Mouse (Mus musculus) stomach, embryonic 14.5 days (tissue): ENCODE data around the gene Ccdc51. TPM values are rescaled to one million over a fixed set of nuclear protein-coding genes. Genes with fewer than 3 reads are reported as not detected.

ENCODE experiments used
- ATAC-seq: fragments of 200-750 bp; cut with Nextera tagmentation; 2 replicates; pipeline ENCODE4 v1.8.0; 2017; ENCODE audit warnings: low read depth, moderate TSS enrichment; ENCODE audit not compliant: insufficient number of reproducible peaks, insufficient read depth, low FRiP score
- H3K27ac ChIP-seq: fragments of 300-500 bp; sonication (generic); 2 replicates; pipeline ENCODE4 v1.5.1; 2014; ENCODE audit warnings: mild to moderate bottlenecking, low read length, moderate library complexity, mixed read lengths
- H3K27me3 ChIP-seq: fragments of 300-500 bp; sonication (generic); 2 replicates; pipeline ENCODE4 v1.6.1; 2014; ENCODE audit warnings: low read length, control low read depth, mixed read lengths; ENCODE audit not compliant: control insufficient read depth, insufficient read depth
- H3K36me3 ChIP-seq: fragments of 300-500 bp; sonication (generic); 2 replicates; pipeline ENCODE4 v1.6.1; 2014; ENCODE audit warnings: mild to moderate bottlenecking, control low read depth, low read length, moderate library complexity, mixed read lengths; ENCODE audit not compliant: control insufficient read depth, insufficient read depth
- H3K4me1 ChIP-seq: fragments of 300-500 bp; sonication (generic); 2 replicates; pipeline ENCODE4 v1.6.1; 2014; ENCODE audit warnings: low read length, control low read depth, mixed read lengths; ENCODE audit not compliant: control insufficient read depth, insufficient read depth
- H3K4me2 ChIP-seq: fragments of 300-500 bp; sonication (generic); replicated peaks from 2 replicates; pipeline ENCODE4 v1.6.1; 2014; ENCODE audit warnings: low read depth, low read length, control low read depth
- H3K4me3 ChIP-seq: fragments of 300-500 bp; sonication (generic); 2 replicates; pipeline ENCODE4 v1.5.1; 2014; ENCODE audit warnings: low read depth, low read length, control low read depth
- H3K9ac ChIP-seq: fragments of 300-500 bp; sonication (generic); replicated peaks from 2 replicates; pipeline ENCODE4 v1.6.1; 2014; ENCODE audit warnings: low read depth, mild to moderate bottlenecking, control low read depth, low read length, moderate library complexity, mixed read lengths
- H3K9me3 ChIP-seq: fragments of 300-500 bp; sonication (generic); 2 replicates; pipeline ENCODE4 v1.6.1; 2016; ENCODE audit warnings: low read depth, low read length, control low read depth; ENCODE audit not compliant: control insufficient read depth
- WGBS: fragments of 180-500 bp; shearing (Covaris S2); extraction: QIAGEN DNeasy Blood & Tissue Kit; methylation state at CpG from one replicate; pipeline ENCODE4 v1.1.7; 2014; 5-methylcytosine and 5-hydroxymethylcytosine counted together
- polyA plus RNA-seq: library from polyadenylated mRNA; unstranded; fragments of >200 nt; fragmentation: Nextera tagmentation; extraction: Ambion mirVana; gene quantifications from 2 replicates; pipeline ENCODE4 v1.2.1, GENCODE M21; 2014

Gene Ccdc51
- polyA plus RNA-seq, 1 experiment from 2014 or later: 13.1 TPM

- WGBS: 91% methylated on average over 9 of the region's 9 CpGs
- Histone ChIP-seq H3K27ac (no peak overlapping the region), H3K4me3 (no peak overlapping the region), H3K4me2 (no peak overlapping the region), H3K9ac (no peak overlapping the region), H3K4me1 (peaks cover 15% of the 10 kb centered on the region; the same call in 1 of the 2 replicates), H3K9me3 (no peaks in the 10 kb centered on the region), H3K27me3 (no peaks in the 10 kb centered on the region), H3K36me3 (peaks cover 68% of the 10 kb centered on the region)
- no peak for ATAC-seq
These were observed 21.8 kb downstream of the Ccdc51 start for GRCm38 (mm10) chr9:109104083-109104482.

DNA sequence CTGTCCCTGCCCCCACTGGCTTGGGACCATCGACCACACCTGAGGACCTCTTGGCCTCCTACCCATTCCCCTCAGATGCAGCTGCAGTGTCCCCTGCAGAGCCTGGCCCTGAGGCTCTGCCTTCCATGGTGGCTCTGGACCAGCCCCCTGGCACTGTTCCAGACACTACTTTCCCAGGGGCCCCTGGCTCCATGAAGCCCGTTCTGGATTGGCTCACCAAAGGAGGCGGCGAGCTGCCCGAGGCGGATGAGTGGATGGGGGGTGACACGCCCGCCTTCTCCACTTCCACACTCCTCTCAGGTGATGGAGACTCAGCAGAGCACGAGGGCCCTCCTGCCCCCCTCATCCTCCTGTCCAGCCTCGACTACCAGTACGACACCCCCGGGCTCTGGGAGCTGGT is 22.7 kb downstream of the Ccdc51 start:
- H3K4me2 ChIP-seq: no peak overlapping the region
- H3K27me3 ChIP-seq: no peaks in the 10 kb centered on the region
- H3K4me1 ChIP-seq: peaks cover 6% of the 10 kb centered on the region; the same call in 1 of the 2 replicates
- WGBS: 80% methylated on average over 12 of the region's 12 CpGs
- H3K27ac ChIP-seq: no peak overlapping the region
- no peaks in the 10 kb centered on the region for H3K9me3 ChIP-seq
- ATAC-seq: no peak
- no peak overlapping the region for H3K4me3 ChIP-seq
- peaks cover 67% of the 10 kb centered on the region for H3K36me3 ChIP-seq
- H3K9ac ChIP-seq: no peak overlapping the region

DNA sequence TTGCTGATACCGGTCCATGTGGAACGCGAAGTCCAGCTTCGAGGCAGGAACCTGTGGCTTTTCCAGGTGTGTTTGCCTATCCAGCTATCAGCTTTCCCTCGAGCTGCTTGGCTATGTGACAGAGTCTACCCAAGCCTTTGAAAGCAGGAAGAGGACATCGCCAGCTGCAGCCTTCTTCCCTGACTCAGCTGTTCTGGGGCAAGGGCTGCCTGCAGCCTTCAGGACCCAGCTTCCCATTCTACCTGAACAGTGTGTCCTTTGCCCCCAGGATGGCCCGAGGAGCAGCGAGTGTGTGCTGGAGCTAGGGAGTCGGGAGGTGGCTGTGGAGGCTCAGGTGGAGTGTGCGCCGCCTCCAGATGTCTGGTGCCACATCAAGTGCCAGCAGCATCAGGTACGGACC is 23.4 kb downstream of the Ccdc51 start:
- H3K27me3 ChIP-seq: no peaks in the 10 kb centered on the region
- ATAC-seq: no peak
- H3K36me3 ChIP-seq: peaks cover 69% of the 10 kb centered on the region
- no peak overlapping the region for H3K27ac ChIP-seq
- H3K9me3 ChIP-seq: no peaks in the 10 kb centered on the region
- WGBS: 94% methylated on average over 12 of the region's 12 CpGs
- no peak overlapping the region for H3K4me3 ChIP-seq
- no peak overlapping the region for H3K4me2 ChIP-seq
- 0 out of 2 replicates have a peak, but pooled peaks cover 4% of the 10 kb centered on the region for H3K4me1 ChIP-seq
- no peak overlapping the region for H3K9ac ChIP-seq

- Histone ChIP-seq H3K27me3 (no peaks in the 10 kb centered on the region), H3K9ac (no peak overlapping the region), H3K4me3 (no peak overlapping the region), H3K36me3 (peaks cover 77% of the 10 kb centered on the region), H3K27ac (no peak overlapping the region), H3K4me1 (0 out of 2 replicates have a peak, but pooled peaks cover 4% of the 10 kb centered on the region), H3K4me2 (no peak overlapping the region), H3K9me3 (no peaks in the 10 kb centered on the region)
- no peak for ATAC-seq
- 57% methylated on average over 6 of the region's 6 CpGs for WGBS
These were observed 25.0 kb downstream of the Ccdc51 start for GRCm38 (mm10) chr9:109107341-109107740.

GRCm38 (mm10) chr9:109110240-109110639 is 27.9 kb downstream of the Ccdc51 start:
- Histone ChIP-seq H3K9ac (no peak overlapping the region), H3K27me3 (no peaks in the 10 kb centered on the region), H3K27ac (no peak overlapping the region), H3K4me2 (no peak overlapping the region), H3K9me3 (no peaks in the 10 kb centered on the region), H3K4me3 (no peak overlapping the region), H3K4me1 (no peaks in the 10 kb centered on the region), H3K36me3 (peaks cover 82% of the 10 kb centered on the region)
- 90% methylated on average over 11 of the region's 11 CpGs for WGBS
- ATAC-seq: no peak

- WGBS: 87% methylated on average over 4 of the region's 4 CpGs
- Histone ChIP-seq H3K27me3 (no peaks in the 10 kb centered on the region), H3K9ac (no peak overlapping the region), H3K27ac (no peak overlapping the region), H3K4me3 (no peak overlapping the region), H3K9me3 (no peaks in the 10 kb centered on the region), H3K4me2 (no peak overlapping the region), H3K4me1 (no peaks in the 10 kb centered on the region), H3K36me3 (peaks cover 82% of the 10 kb centered on the region)
- ATAC-seq: no peak
These were observed 28.8 kb downstream of the Ccdc51 start for GRCm38 (mm10) chr9:109111101-109111500.

GRCm38 (mm10) chr9:109111591-109111990 is 29.3 kb downstream of the Ccdc51 start:
- Histone ChIP-seq H3K4me1 (no peaks in the 10 kb centered on the region), H3K9ac (no peak overlapping the region), H3K27me3 (no peaks in the 10 kb centered on the region), H3K4me3 (no peak overlapping the region), H3K4me2 (no peak overlapping the region), H3K27ac (no peak overlapping the region), H3K36me3 (peaks cover 82% of the 10 kb centered on the region), H3K9me3 (no peaks in the 10 kb centered on the region)
- ATAC-seq: no peak
- 90% methylated on average over 9 of the region's 9 CpGs for WGBS

- no peaks in the 10 kb centered on the region for H3K27me3 ChIP-seq
- H3K4me2 ChIP-seq: no peak overlapping the region
- no peak for ATAC-seq
- H3K4me1 ChIP-seq: no peaks in the 10 kb centered on the region
- H3K36me3 ChIP-seq: peaks cover 89% of the 10 kb centered on the region
- H3K4me3 ChIP-seq: no peak overlapping the region
- no peak overlapping the region for H3K9ac ChIP-seq
- H3K27ac ChIP-seq: no peak overlapping the region
- no peaks in the 10 kb centered on the region for H3K9me3 ChIP-seq
- WGBS: 89% methylated on average over 8 of the region's 8 CpGs
These were observed 31.0 kb downstream of the Ccdc51 start for GRCm38 (mm10) chr9:109113331-109113730.

- WGBS: 94% methylated on average over 11 of the region's 11 CpGs
- no peak for ATAC-seq
These were observed 32.0 kb downstream of the Ccdc51 start for GRCm38 (mm10) chr9:109114276-109114675.

More at GRCm38 (mm10) chr9:109114276-109114675, 32.0 kb downstream of the Ccdc51 start:
- no peaks in the 10 kb centered on the region for H3K27me3 ChIP-seq
- H3K4me1 ChIP-seq: no peaks in the 10 kb centered on the region
- no peak overlapping the region for H3K4me3 ChIP-seq
- no peaks in the 10 kb centered on the region for H3K9me3 ChIP-seq
- no peak overlapping the region for H3K27ac ChIP-seq
- no peak overlapping the region for H3K9ac ChIP-seq
- peaks cover 84% of the 10 kb centered on the region for H3K36me3 ChIP-seq
- H3K4me2 ChIP-seq: no peak overlapping the region
